Mouse (Mus musculus) embryonic fibroblast, embryonic 13.5 days (primary cell): Measurements from ENCODE around the gene Auts2. TPM values are rescaled to one million over a fixed set of nuclear protein-coding genes. Genes with fewer than 3 reads are reported as not detected.

Source experiments
- H3K27ac ChIP-seq: 2 replicates; pipeline ENCODE4 v1.5.1; 2012; ENCODE audit warnings: low read length, control low read depth, inconsistent platforms; ENCODE audit not compliant: insufficient read depth
- H3K4me1 ChIP-seq: 2 replicates; pipeline ENCODE4 v1.6.1; 2011; ENCODE audit warnings: low read length; ENCODE audit not compliant: control insufficient read depth, insufficient read depth
- H3K4me3 ChIP-seq: 2 replicates; pipeline ENCODE4 v1.5.1; 2011; ENCODE audit warnings: mild to moderate bottlenecking, control low read depth, low read length; ENCODE audit not compliant: insufficient read depth
- CTCF ChIP-seq: IDR thresholded peaks from 2 replicates; pipeline ENCODE4 v1.5.1; 2011; ENCODE audit warnings: mild to moderate bottlenecking, control low read depth, low read length, moderate library complexity, borderline replicate concordance; ENCODE audit not compliant: insufficient read depth
- POLR2A ChIP-seq: IDR thresholded peaks from 2 replicates; pipeline ENCODE4 v1.6.1; 2011; ENCODE audit warnings: low read depth, mild to moderate bottlenecking, control low read depth, low read length, moderate library complexity
- polyA plus RNA-seq: library from polyadenylated mRNA; stranded (reverse); fragments of >200 nt; gene quantifications from 2 replicates; pipeline ENCODE4 v1.2.4, GENCODE M21; 2011; ENCODE audit warnings: low read depth; ENCODE audit not compliant: missing spikeins, insufficient read length

The Auts2 gene
- polyA plus RNA-seq, 1 experiment: 26.0 TPM

- TF ChIP-seq POLR2A: no peak
- TF ChIP-seq CTCF: no peak
- Histone ChIP-seq H3K27ac (no peak overlapping the region), H3K4me3 (no peak overlapping the region), H3K4me1 (no peaks in the 10 kb centered on the region)
These were observed 1093.8 kb downstream of the Auts2 start for GRCm38 (mm10) chr5:131449181-131449868.

GRCm38 (mm10) chr5:131435239-131435876 lies 1107.8 kb downstream of the Auts2 start:
- Histone ChIP-seq H3K4me1 (no peaks in the 10 kb centered on the region), H3K27ac (no peak overlapping the region), H3K4me3 (no peak overlapping the region)
- no peak for TF ChIP-seq CTCF
- no peak for TF ChIP-seq POLR2A

- Histone ChIP-seq H3K4me1 (no peaks in the 10 kb centered on the region), H3K27ac (no peak overlapping the region), H3K4me3 (no peak overlapping the region)
- TF ChIP-seq POLR2A: no peak
- TF ChIP-seq CTCF: no peak
These were observed 1109.9 kb downstream of the Auts2 start for GRCm38 (mm10) chr5:131433291-131433690.

- H3K4me3 ChIP-seq: no peak overlapping the region
- no peak overlapping the region for H3K27ac ChIP-seq
- H3K4me1 ChIP-seq: no peaks in the 10 kb centered on the region
- TF ChIP-seq CTCF (no peak), POLR2A (no peak)
These were observed 1111.2 kb downstream of the Auts2 start for GRCm38 (mm10) chr5:131431896-131432295.

GRCm38 (mm10) chr5:131430109-131430508 lies 1113.0 kb downstream of the Auts2 start:
- Histone ChIP-seq H3K4me1 (no peaks in the 10 kb centered on the region; the same call in 1 of the 2 replicates), H3K4me3 (no peak overlapping the region), H3K27ac (no peak overlapping the region)
- TF ChIP-seq CTCF (peak; percentile 93), POLR2A (no peak)

GRCm38 (mm10) chr5:131429563-131429962 lies 1113.6 kb downstream of the Auts2 start:
- Histone ChIP-seq H3K4me1 (no peaks in the 10 kb centered on the region; the same call in 1 of the 2 replicates), H3K4me3 (no peak overlapping the region), H3K27ac (no peak overlapping the region)
- no peak for TF ChIP-seq POLR2A

GRCm38 (mm10) chr5:131427734-131428413 lies 1115.3 kb downstream of the Auts2 start:
- Histone ChIP-seq H3K27ac (no peak overlapping the region), H3K4me3 (no peak overlapping the region), H3K4me1 (no peaks in the 10 kb centered on the region; the same call in 1 of the 2 replicates)
- TF ChIP-seq CTCF (0 out of 2 replicates have a peak, but pooled peaks have one; percentile 40), POLR2A (no peak)

GRCm38 (mm10) chr5:131422737-131423136 lies 1120.4 kb downstream of the Auts2 start:
- Histone ChIP-seq H3K4me3 (no peak overlapping the region), H3K27ac (no peak overlapping the region), H3K4me1 (no peaks in the 10 kb centered on the region; the same call in 1 of the 2 replicates)
- peak; percentile 27; the same call in 1 of the 2 replicates for TF ChIP-seq CTCF
- no peak for TF ChIP-seq POLR2A

GRCm38 (mm10) chr5:131420406-131420805 lies 1122.7 kb downstream of the Auts2 start:
- Histone ChIP-seq H3K4me1 (no peaks in the 10 kb centered on the region), H3K27ac (no peak overlapping the region), H3K4me3 (no peak overlapping the region)
- no peak for TF ChIP-seq POLR2A
- TF ChIP-seq CTCF: no peak

- no peak overlapping the region for H3K27ac ChIP-seq
- H3K4me3 ChIP-seq: no peak overlapping the region
- TF ChIP-seq POLR2A: no peak
- TF ChIP-seq CTCF: no peak
- H3K4me1 ChIP-seq: no peaks in the 10 kb centered on the region
These were observed 1127.1 kb downstream of the Auts2 start for GRCm38 (mm10) chr5:131415902-131416545.
